16 mouse cellular contexts compared by ENCODE assay signal in the genomic region with DNA sequence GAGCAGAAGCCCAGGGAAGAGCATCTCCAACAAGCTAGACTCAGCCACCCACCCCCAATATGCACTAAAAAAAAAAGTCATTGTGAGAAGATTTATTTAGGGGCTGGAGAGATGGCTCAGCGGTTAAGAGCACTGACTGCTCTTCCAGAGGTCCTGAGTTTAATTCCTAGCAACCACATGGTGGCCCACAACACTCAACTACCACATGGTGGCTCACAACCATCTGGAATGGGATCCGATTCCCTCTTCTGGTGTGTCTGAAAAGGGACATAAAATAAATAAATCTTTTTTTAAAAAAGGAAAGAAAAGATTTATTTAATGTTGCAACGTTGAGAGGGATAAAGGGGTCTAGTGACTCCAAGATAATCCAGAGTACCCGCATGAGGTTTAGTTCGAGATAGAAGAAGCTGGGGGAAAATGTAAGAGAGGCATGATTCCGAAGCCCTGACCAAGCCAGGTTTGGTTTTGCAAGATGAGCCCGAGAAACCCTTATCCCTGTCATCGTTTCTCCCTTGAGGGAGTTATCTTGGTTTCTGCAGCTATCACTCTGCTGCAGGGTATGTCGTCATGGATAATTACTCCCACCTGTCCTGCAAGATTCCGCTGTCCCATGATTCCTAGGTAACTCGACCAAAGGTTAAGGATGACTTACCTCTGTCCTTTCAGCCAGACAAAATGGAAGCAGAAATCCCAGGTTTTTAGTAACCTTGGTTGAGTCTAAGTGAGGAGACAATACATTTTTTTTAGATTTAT. TPM values are rescaled to one million over a fixed set of nuclear protein-coding genes. Genes with fewer than 3 reads are reported as not detected.
DNase-seq lines count a peak whose midpoint lies in the region; ATAC-seq and TF ChIP-seq lines count a peak whose summit lies in the region.
"Had no signal": no experiment of that assay in that cellular context is flagged by ENCODE, and none has a peak within 500 bp of the region (broad histone marks: within the 10 kb centered on the region; RNA-seq: fewer than 3 reads in every experiment).

No protein-coding gene starts in this region.

- H3K4me1 ChIP-seq in liver, postnatal 0 days (ENCODE audit: insufficient read depth), result no peaks in the 10 kb centered on the region
- H3K4me1 ChIP-seq in liver, embryonic 11.5 days (replicated peaks; ENCODE audit: control insufficient read depth, insufficient read depth, low read length), result no peaks in the 10 kb centered on the region
- H3K4me1 ChIP-seq: forebrain, embryonic 10.5 days; hindbrain, embryonic 10.5 days; neural tube, embryonic 12.5 days had no signal

- 60% methylated on average over 11 of the region's 11 CpGs for WGBS in liver, postnatal 0 days (ENCODE audit: insufficient replicate concordance)
- WGBS in liver, embryonic 11.5 days, result 55% methylated on average over 11 of the region's 11 CpGs

- peaks cover 6% of the 10 kb centered on the region; the same call in 1 of the 2 replicates for H3K36me3 ChIP-seq in liver, postnatal 0 days (replicated peaks; ENCODE audit: insufficient read depth, low read length)
- H3K36me3 ChIP-seq in liver, embryonic 11.5 days (ENCODE audit: control insufficient read depth, insufficient read depth, low read length), result no peaks in the 10 kb centered on the region
- H3K36me3 ChIP-seq: neural tube, embryonic 12.5 days had no signal

- H3K9ac ChIP-seq in liver, postnatal 0 days (replicated peaks), result no peak overlapping the region
- H3K9ac ChIP-seq in liver, embryonic 11.5 days (ENCODE audit: low read depth, low read length), result no peak overlapping the region
- H3K9ac ChIP-seq: neural tube, embryonic 12.5 days had no signal

- no peaks in the 10 kb centered on the region for H3K27me3 ChIP-seq in liver, postnatal 0 days (ENCODE audit: insufficient read depth, low read length)
- no peaks in the 10 kb centered on the region for H3K27me3 ChIP-seq in liver, embryonic 11.5 days (replicated peaks; ENCODE audit: control insufficient read depth, insufficient read depth, low read length)
- H3K27me3 ChIP-seq: neural tube, embryonic 12.5 days had no signal

- no peak overlapping the region for H3K4me2 ChIP-seq in liver, postnatal 0 days (ENCODE audit: low read depth, low read length)
- no peak overlapping the region for H3K4me2 ChIP-seq in liver, embryonic 11.5 days
- H3K4me2 ChIP-seq: neural tube, embryonic 12.5 days had no signal

- TF ChIP-seq POLR2A in brain, embryonic 14.5 days (IDR thresholded peaks at IDR 0.05; ENCODE audit: borderline replicate concordance, extremely low read depth, insufficient read depth, insufficient read length, poor library complexity, severe bottlenecking), result no peak

- peak; percentile 28; the same call in 1 of the 2 replicates for TF ChIP-seq CTCF in liver, postnatal 0 days (IDR thresholded peaks at IDR 0.05; ENCODE audit: low read depth)
- TF ChIP-seq CTCF in brain, embryonic 14.5 days (IDR thresholded peaks at IDR 0.05; ENCODE audit: borderline replicate concordance, extremely low read depth, insufficient read depth, insufficient read length), result no peak

- intact Hi-C loops in heart, postnatal 36 days (cut with DNase I), result loop anchor here (2.0 kb wide), 1 partner anchor 229 kb away; no protein-coding TSS in a partner anchor

- H3K9me3 ChIP-seq in liver, postnatal 0 days (ENCODE audit: low read length), result no peaks in the 10 kb centered on the region
- no peaks in the 10 kb centered on the region for H3K9me3 ChIP-seq in liver, embryonic 11.5 days (ENCODE audit: control insufficient read depth, low read length)
- H3K9me3 ChIP-seq: forebrain, embryonic 10.5 days; hindbrain, embryonic 10.5 days; neural tube, embryonic 12.5 days had no signal

- ATAC-seq in liver, postnatal 0 days, result no peak
- ATAC-seq in liver, embryonic 11.5 days (replicated peaks; ENCODE audit: low FRiP score), result no peak; the same call in 1 of the 2 replicates
- ATAC-seq: midbrain, embryonic 16.5 days; Patski had no signal

- H3K27ac ChIP-seq in liver, postnatal 0 days (ENCODE audit: low read depth), result no peak overlapping the region
- no peak overlapping the region for H3K27ac ChIP-seq in liver, embryonic 11.5 days (ENCODE audit: low read depth, low read length)
- H3K27ac ChIP-seq: forebrain, embryonic 10.5 days; hindbrain, embryonic 10.5 days; macrophage; neural tube, embryonic 12.5 days had no signal

- H3K4me3 ChIP-seq in liver, postnatal 0 days (ENCODE audit: low read depth, low read length), result no peak overlapping the region
- no peak overlapping the region for H3K4me3 ChIP-seq in liver, embryonic 11.5 days (ENCODE audit: low read depth, low read length)
- H3K4me3 ChIP-seq: forebrain, embryonic 10.5 days; hindbrain, embryonic 10.5 days; neural tube, embryonic 12.5 days had no signal

- no peak for TF ChIP-seq EP300 in liver, postnatal 0 days (IDR thresholded peaks at IDR 0.05; ENCODE audit: low read depth)

- DNase-seq in adrenal gland, postnatal 14 days, result peak; percentile 22
- no peak for DNase-seq in adrenal gland, adult 2 months
- DNase-seq in heart, postnatal 4 days, result peak; percentile 22
- no peak for DNase-seq in heart, postnatal 36 days
- DNase-seq in liver, postnatal 0 days, result no peak
- no peak for DNase-seq in liver, embryonic 11.5 days (ENCODE audit: low spot score)
- DNase-seq in brain, embryonic 14.5 days (ENCODE audit: low read depth), result peak; percentile 26
- DNase-seq in cerebellum, postnatal 10 days, result no peak
- DNase-seq: cerebellum, adult 8-10 months; thymus, postnatal 25 days had no signal

RNA-seq across cellular contexts. Expression of a gene that starts 37.7 kb away (rescaled TPM):
- 85.7 and 90.5 TPM in 2 replicates for total RNA-seq in adrenal gland, postnatal 14 days (2021)
- total RNA-seq in adrenal gland, adult 2 months (2021), result 100 to 1,000 TPM in 1 of 2 experiments, 10 to 100 TPM in 1; 74.5 to 126 TPM
- 4.2 and 6.1 TPM in 2 replicates for polyA plus RNA-seq in adrenal gland, adult 2 months (2012; rRNA removed)
- total RNA-seq in heart, postnatal 4 days (2021), result 100 to 1,000 TPM; 105 to 128 TPM
- 10 to 100 TPM; 54.5 to 68.1 TPM for total RNA-seq in heart, postnatal 36 days (2021)
- 198 and 204 TPM in 2 replicates for polyA plus RNA-seq in liver, postnatal 0 days (2015; fragmentation: Nextera tagmentation; extraction: Ambion mirVana)
- polyA plus RNA-seq in liver, embryonic 11.5 days (2014; fragmentation: Nextera tagmentation; extraction: Ambion mirVana), result 300 and 324 TPM in 2 replicates
- 39.6 and 40.6 TPM in 2 replicates for polyA plus RNA-seq in brain, embryonic 14.5 days (2012; rRNA removed)

Comparison
In these comparisons a context has a peak if more than half of its experiments do, and no peak if none do; other contexts are left out.
1. DNase-seq: peak in adrenal gland, postnatal 14 days (single experiment), heart, postnatal 4 days (single experiment) and brain, embryonic 14.5 days (single experiment); none in adrenal gland, adult 2 months (single experiment), heart, postnatal 36 days (0 of 2), liver, postnatal 0 days (single experiment), liver, embryonic 11.5 days (single experiment) and cerebellum, postnatal 10 days (0 of 2).